Mouse (Mus musculus) right cerebral cortex, adult 2 months (tissue): ENCODE measurements around the gene Defb48.
A peak's percentile ranks its signal among the peaks of the same experiment; 100 is the strongest.

Experiments used
- DNase-seq, 2 experiments: peaks; one replicate each; pipeline ENCODE4 v3.0.0; 2021 to 2022; ENCODE audit warnings: low spot score in 2 of 2

Gene Defb48

DNA sequence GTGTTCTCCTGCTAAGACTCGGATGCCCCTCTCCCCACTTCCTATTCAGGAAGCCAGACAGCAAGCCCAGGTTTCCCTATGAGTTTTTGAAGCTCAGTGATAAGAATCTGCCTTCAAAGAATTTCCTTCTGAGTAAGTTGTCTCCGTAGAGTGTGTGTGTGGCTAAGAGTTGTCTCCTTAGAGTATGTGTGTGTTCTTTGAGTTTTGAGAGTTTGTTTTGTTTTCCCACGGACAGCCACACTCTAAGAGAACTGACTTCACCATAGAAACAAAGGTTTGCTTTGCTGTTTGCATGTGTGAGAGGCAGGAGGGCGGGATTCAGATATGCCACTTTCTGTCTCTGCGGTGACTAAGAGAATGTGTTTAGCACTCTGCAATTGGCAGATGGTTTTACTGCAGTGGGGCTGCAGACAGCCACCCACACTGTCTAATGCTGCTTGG, 56.2 kb downstream of the Defb48 start:
- peak; percentile 63 to 64 for DNase-seq
